Mouse (Mus musculus) limb, embryonic 14.5 days (tissue): Measurements from ENCODE around the gene Gm12184. TPM values are rescaled to one million over a fixed set of nuclear protein-coding genes. Genes with fewer than 3 reads are reported as not detected.
"Not testable (repeated sequence)": the region's sequence is repeated elsewhere in the genome, so short reads cannot be mapped to it uniquely, and the experiment has no call there.

Experiments used
- ATAC-seq: fragments of 200-750 bp; cut with Nextera tagmentation; 2 replicates; pipeline ENCODE4 v1.8.0; 2017; ENCODE audit warnings: low read depth, moderate number of reproducible peaks, moderate TSS enrichment; ENCODE audit not compliant: low FRiP score
- DNase-seq: peaks from one replicate; pipeline ENCODE4 v3.0.0-alpha.2; 2015; ENCODE audit warnings: low spot score
- H3K27ac ChIP-seq: fragments of 300-500 bp; sonication (generic); replicated peaks from 2 replicates; pipeline ENCODE4 v1.5.1; 2014; ENCODE audit warnings: low read depth, mild to moderate bottlenecking, low read length, moderate library complexity, mixed read lengths
- H3K27me3 ChIP-seq: fragments of 300-500 bp; sonication (generic); 2 replicates; pipeline ENCODE4 v1.6.1; 2014; ENCODE audit warnings: low read length, mixed read lengths; ENCODE audit not compliant: control insufficient read depth, insufficient read depth
- H3K36me3 ChIP-seq: fragments of 300-500 bp; sonication (generic); 2 replicates; pipeline ENCODE4 v1.6.1; 2014; ENCODE audit warnings: mild to moderate bottlenecking, low read length, moderate library complexity, mixed read lengths; ENCODE audit not compliant: control insufficient read depth, insufficient read depth
- H3K4me1 ChIP-seq: fragments of 300-500 bp; sonication (generic); 2 replicates; pipeline ENCODE4 v1.6.1; 2014; ENCODE audit warnings: antibody characterized with exemption, low read length, mixed read lengths; ENCODE audit not compliant: control insufficient read depth, insufficient read depth
- H3K4me2 ChIP-seq: fragments of 300-500 bp; sonication (generic); replicated peaks from 2 replicates; pipeline ENCODE4 v1.6.1; 2014; ENCODE audit warnings: low read depth, mild to moderate bottlenecking, low read length, moderate library complexity; ENCODE audit not compliant: severe bottlenecking
- H3K4me3 ChIP-seq: fragments of 300-500 bp; sonication (generic); replicated peaks from 2 replicates; pipeline ENCODE4 v1.5.1; 2014; ENCODE audit warnings: low read length
- H3K9ac ChIP-seq: fragments of 300-500 bp; sonication (generic); 2 replicates; pipeline ENCODE4 v1.6.1; 2014; ENCODE audit warnings: mild to moderate bottlenecking, low read depth, low read length, moderate library complexity; ENCODE audit not compliant: severe bottlenecking
- H3K9me3 ChIP-seq: fragments of 300-500 bp; sonication (generic); 2 replicates; pipeline ENCODE4 v1.6.1; 2016; ENCODE audit warnings: low read length; ENCODE audit not compliant: control insufficient read depth
- POLR2A ChIP-seq: fragments of 200-500 bp; IDR thresholded peaks from 2 replicates; pipeline ENCODE4 v1.8.0; 2012; ENCODE audit warnings: inconsistent platforms, mild to moderate bottlenecking, moderate library complexity, borderline replicate concordance; ENCODE audit not compliant: insufficient read depth, insufficient read length; ENCODE audit errors: extremely low read depth
- WGBS: fragments of 180-500 bp; shearing (Covaris S2); extraction: QIAGEN DNeasy Blood & Tissue Kit; methylation state at CpG from one replicate; pipeline ENCODE4 v1.1.7; 2014; 5-methylcytosine and 5-hydroxymethylcytosine counted together
- polyA plus RNA-seq, 2 experiments: library from polyadenylated mRNA; depleted of rRNA in 1 of 2; stranded (reverse) in 1 of 2; unstranded in 1 of 2; fragments of >200 nt; fragmentation: Nextera tagmentation in 1 of 2; extraction: Ambion mirVana in 1 of 2; gene quantifications; 2 replicates each; pipeline versions ENCODE4 v1.2.1 to v1.2.3; 2012 to 2014

The Gm12184 gene
- polyA plus RNA-seq, 2 experiments = 7.9 to 55.1 TPM

GRCm38 (mm10) chr11:48852190-48852589 lies 25.7 kb upstream of the Gm12184 start:
- 76% methylated on average over 4 of the region's 4 CpGs for WGBS
- DNase-seq = no peak

GRCm38 (mm10) chr11:48851270-48851995 lies 25.0 kb upstream of the Gm12184 start:
- Histone ChIP-seq H3K9ac (no peak overlapping the region), H3K27me3 (no peaks in the 10 kb centered on the region; the same call in 1 of the 2 replicates), H3K4me1 (peaks cover 16% of the 10 kb centered on the region), H3K4me3 (no peak overlapping the region), H3K27ac (no peak overlapping the region), H3K36me3 (no peaks in the 10 kb centered on the region), H3K4me2 (no peak overlapping the region), H3K9me3 (no peaks in the 10 kb centered on the region)
- no peak for DNase-seq
- TF ChIP-seq POLR2A = no peak
- 82% methylated on average over 4 of the region's 4 CpGs for WGBS
- no peak for ATAC-seq

More at GRCm38 (mm10) chr11:48852190-48852589, 25.7 kb upstream of the Gm12184 start:
- H3K36me3 ChIP-seq = no peaks in the 10 kb centered on the region
- ATAC-seq = no peak
- no peak overlapping the region for H3K9ac ChIP-seq
- H3K9me3 ChIP-seq = no peaks in the 10 kb centered on the region
- H3K4me1 ChIP-seq = peaks cover 16% of the 10 kb centered on the region
- TF ChIP-seq POLR2A = no peak
- no peaks in the 10 kb centered on the region; the same call in 1 of the 2 replicates for H3K27me3 ChIP-seq
- H3K4me3 ChIP-seq = peak overlapping the region; percentile 55; the same call in 1 of the 2 replicates
- H3K4me2 ChIP-seq = no peak overlapping the region
- H3K27ac ChIP-seq = no peak overlapping the region

GRCm38 (mm10) chr11:48850240-48850639 lies 23.8 kb upstream of the Gm12184 start:
- H3K27ac ChIP-seq = no peak overlapping the region
- ATAC-seq (no peak), DNase-seq (no peak)
- no peak overlapping the region for H3K4me2 ChIP-seq
- H3K4me3 ChIP-seq = no peak overlapping the region
- TF ChIP-seq POLR2A = no peak
- H3K27me3 ChIP-seq = no peaks in the 10 kb centered on the region; the same call in 1 of the 2 replicates
- peaks cover 16% of the 10 kb centered on the region for H3K4me1 ChIP-seq
- 40% methylated on average over 2 of the region's 2 CpGs for WGBS
- H3K9me3 ChIP-seq = no peaks in the 10 kb centered on the region
- no peak overlapping the region for H3K9ac ChIP-seq
- no peaks in the 10 kb centered on the region for H3K36me3 ChIP-seq

GRCm38 (mm10) chr11:48846881-48847280 lies 20.4 kb upstream of the Gm12184 start:
- Histone ChIP-seq H3K4me2 (no peak overlapping the region), H3K9ac (no peak overlapping the region), H3K36me3 (no peaks in the 10 kb centered on the region), H3K9me3 (no peaks in the 10 kb centered on the region), H3K27me3 (no peaks in the 10 kb centered on the region; the same call in 1 of the 2 replicates), H3K4me1 (no peaks in the 10 kb centered on the region), H3K27ac (no peak overlapping the region), H3K4me3 (no peak overlapping the region)
- no peak for TF ChIP-seq POLR2A
- no peak for ATAC-seq
- 65% methylated on average over 5 of the region's 5 CpGs for WGBS
- no peak for DNase-seq

- not testable (repeated sequence) for H3K4me2 ChIP-seq, ATAC-seq, H3K36me3 ChIP-seq, H3K9me3 ChIP-seq, H3K4me1 ChIP-seq, H3K9ac ChIP-seq, H3K27me3 ChIP-seq, H3K4me3 ChIP-seq, H3K27ac ChIP-seq, DNase-seq
- WGBS = 75% methylated on average over 2 of the region's 2 CpGs
These were observed 19.9 kb upstream of the Gm12184 start for GRCm38 (mm10) chr11:48846362-48846761.
